9 mouse cellular contexts compared by ENCODE assay signal in genomic region chr13:103109872-103110271, GRCm38 (mm10).
DNase-seq lines count a peak whose midpoint lies in the region; ATAC-seq and TF ChIP-seq lines count a peak whose summit lies in the region.
"Had no signal": no experiment of that assay in that cellular context is flagged by ENCODE, and none has a peak within 500 bp of the region (broad histone marks: within the 10 kb centered on the region; RNA-seq: fewer than 3 reads in every experiment).

No protein-coding gene starts in this region.

- peaks cover 8% of the 10 kb centered on the region for H3K4me1 ChIP-seq in forebrain, embryonic 13.5 days
- no peaks in the 10 kb centered on the region for H3K4me1 ChIP-seq in hindbrain, postnatal 0 days (ENCODE audit: insufficient read depth, low read length)
- peaks cover 4% of the 10 kb centered on the region for H3K4me1 ChIP-seq in midbrain, embryonic 14.5 days (ENCODE audit: control insufficient read depth, insufficient read depth, low read length)
- H3K4me1 ChIP-seq in stomach, embryonic 16.5 days (ENCODE audit: control insufficient read depth, insufficient read depth, low read length): peaks cover 30% of the 10 kb centered on the region

- WGBS in forebrain, embryonic 13.5 days: 34% methylated on average over 10 of the region's 10 CpGs
- WGBS in hindbrain, postnatal 0 days: 20% methylated on average over 10 of the region's 10 CpGs
- WGBS in midbrain, embryonic 14.5 days: 26% methylated on average over 10 of the region's 10 CpGs
- 21% methylated on average over 10 of the region's 10 CpGs for WGBS in stomach, embryonic 16.5 days

- no peak overlapping the region for H3K27ac ChIP-seq in forebrain, embryonic 13.5 days
- H3K27ac ChIP-seq in hindbrain, postnatal 0 days: no peak overlapping the region
- H3K27ac ChIP-seq in midbrain, embryonic 14.5 days (replicated peaks; ENCODE audit: low read depth, low read length): no peak overlapping the region
- 0 out of 2 replicates have a peak overlapping the region, but pooled peaks have one; percentile 2 for H3K27ac ChIP-seq in stomach, embryonic 16.5 days (ENCODE audit: low read length)
- H3K27ac ChIP-seq: embryonic facial prominence, embryonic 15.5 days had no signal

- peak; percentile 64 for ATAC-seq in forebrain, embryonic 13.5 days
- ATAC-seq in hindbrain, postnatal 0 days: peak; percentile 44
- peak; percentile 55; the same call in 1 of the 2 replicates for ATAC-seq in midbrain, embryonic 14.5 days (ENCODE audit: low FRiP score, low TSS enrichment)
- ATAC-seq in stomach, embryonic 16.5 days (ENCODE audit: insufficient read depth, low FRiP score): peak; percentile 77; the same call in 1 of the 2 replicates

- H3K4me3 ChIP-seq in forebrain, embryonic 13.5 days: no peak overlapping the region
- no peak overlapping the region for H3K4me3 ChIP-seq in hindbrain, postnatal 0 days (ENCODE audit: low read length)
- no peak overlapping the region for H3K4me3 ChIP-seq in midbrain, embryonic 14.5 days (replicated peaks; ENCODE audit: low read depth, low read length)
- peak overlapping the region; percentile 8; the same call in 1 of the 2 replicates for H3K4me3 ChIP-seq in stomach, embryonic 16.5 days (replicated peaks; ENCODE audit: low read length)
- H3K4me3 ChIP-seq: embryonic facial prominence, embryonic 15.5 days had no signal

- no peak overlapping the region for H3K4me2 ChIP-seq in forebrain, embryonic 13.5 days
- H3K4me2 ChIP-seq in hindbrain, postnatal 0 days (ENCODE audit: low read depth, low read length): peak overlapping the region; percentile 21; the same call in 1 of the 2 replicates
- H3K4me2 ChIP-seq in midbrain, embryonic 14.5 days (ENCODE audit: low read length): no peak overlapping the region
- H3K4me2 ChIP-seq in stomach, embryonic 16.5 days (ENCODE audit: low read depth, low read length): peak overlapping the region; percentile 6; the same call in 1 of the 2 replicates
- H3K4me2 ChIP-seq: embryonic facial prominence, embryonic 15.5 days had no signal

- no peaks in the 10 kb centered on the region for H3K27me3 ChIP-seq in forebrain, embryonic 13.5 days
- H3K27me3 ChIP-seq in hindbrain, postnatal 0 days (ENCODE audit: insufficient read depth, low read length): no peaks in the 10 kb centered on the region
- no peaks in the 10 kb centered on the region for H3K27me3 ChIP-seq in midbrain, embryonic 14.5 days (ENCODE audit: control insufficient read depth, insufficient read depth, low read length)
- no peaks in the 10 kb centered on the region for H3K27me3 ChIP-seq in stomach, embryonic 16.5 days (ENCODE audit: control insufficient read depth, insufficient read depth, low read length)
- H3K27me3 ChIP-seq: embryonic facial prominence, embryonic 15.5 days had no signal

- no peak overlapping the region for H3K9ac ChIP-seq in forebrain, embryonic 13.5 days
- no peak overlapping the region for H3K9ac ChIP-seq in hindbrain, postnatal 0 days (replicated peaks; ENCODE audit: low read length)
- no peak overlapping the region for H3K9ac ChIP-seq in midbrain, embryonic 14.5 days (replicated peaks; ENCODE audit: low read length)
- H3K9ac ChIP-seq in stomach, embryonic 16.5 days (ENCODE audit: low read length): no peak overlapping the region
- H3K9ac ChIP-seq: embryonic facial prominence, embryonic 15.5 days had no signal

- no peaks in the 10 kb centered on the region for H3K36me3 ChIP-seq in forebrain, embryonic 13.5 days (ENCODE audit: poor library complexity, severe bottlenecking)
- no peaks in the 10 kb centered on the region for H3K36me3 ChIP-seq in hindbrain, postnatal 0 days (ENCODE audit: insufficient read depth, low read length)
- H3K36me3 ChIP-seq in midbrain, embryonic 14.5 days (ENCODE audit: control insufficient read depth, insufficient read depth, low read length): no peaks in the 10 kb centered on the region
- H3K36me3 ChIP-seq in stomach, embryonic 16.5 days (ENCODE audit: control insufficient read depth, insufficient read depth, low read length): no peaks in the 10 kb centered on the region
- H3K36me3 ChIP-seq: embryonic facial prominence, embryonic 15.5 days had no signal

- DNase-seq in left cerebral cortex, adult 18-20 months (ENCODE audit: low spot score in 2 of 2): peak; percentile 80 to 81
- DNase-seq in left cerebral cortex, adult 11 months (ENCODE audit: low spot score): no peak
- DNase-seq in c-Kit-positive CD71-positive TER-119-positive erythroid progenitor cells, embryonic 14.5 days (ENCODE audit: low spot score): peak; percentile 29
- DNase-seq in hindbrain, postnatal 0 days (ENCODE audit: low spot score): peak; percentile 89
- DNase-seq in left cerebral cortex, postnatal 25 days (ENCODE audit: low spot score in 2 of 2): peak; percentile 74 to 85
- DNase-seq in midbrain, embryonic 14.5 days: peak; percentile 92

- H3K9me3 ChIP-seq in forebrain, embryonic 13.5 days (replicated peaks): no peaks in the 10 kb centered on the region
- no peaks in the 10 kb centered on the region for H3K9me3 ChIP-seq in hindbrain, postnatal 0 days (ENCODE audit: low read length)
- no peaks in the 10 kb centered on the region for H3K9me3 ChIP-seq in midbrain, embryonic 14.5 days (ENCODE audit: control insufficient read depth, low read length)
- H3K9me3 ChIP-seq in stomach, embryonic 16.5 days (replicated peaks; ENCODE audit: control insufficient read depth, low read length): no peaks in the 10 kb centered on the region
- H3K9me3 ChIP-seq: embryonic facial prominence, embryonic 15.5 days had no signal

- peak; percentile 96 for TF ChIP-seq CTCF in hindbrain, postnatal 0 days (IDR thresholded peaks at IDR 0.05; ENCODE audit: low read depth)

- intact Hi-C loops in left cerebral cortex, postnatal 25 days (cut with DNase I): loop anchor here (1.0 to 5.0 kb wide), 2 partner anchors 298 to 432 kb away; no protein-coding TSS in a partner anchor

Comparison
In these comparisons a context has a peak if more than half of its experiments do, and no peak if none do; other contexts are left out.
1. H3K4me2 ChIP-seq: peak in hindbrain, postnatal 0 days (single experiment) and stomach, embryonic 16.5 days (single experiment); none in forebrain, embryonic 13.5 days (single experiment) and midbrain, embryonic 14.5 days (single experiment).
2. Peak in every context shown above with its lines, with median percentiles within 50 percentile points of each other: ATAC-seq.